Mouse (Mus musculus): Measurements from ENCODE around the gene Fam118a. TPM values are rescaled to one million over a fixed set of nuclear protein-coding genes. Genes with fewer than 3 reads are reported as not detected.
"Not testable (repeated sequence)": the region's sequence is repeated elsewhere in the genome, so short reads cannot be mapped to it uniquely, and the experiment has no call there.

Gene Fam118a
- total and polyA plus RNA-seq, 3 experiments = 11.7 to 12.9 TPM; not detected in 1

- Histone ChIP-seq H3K79me2 (ENCODE audit: control insufficient read depth, insufficient read depth, low read length, poor library complexity) (no peaks in the 10 kb centered on the region), H3K27me3 (ENCODE audit: control insufficient read depth in 1 of 2, insufficient read depth in 2 of 2, low read length in 2 of 2) (no peaks in the 10 kb centered on the region)
- DNase-seq (ENCODE audit: low read depth, low spot score) = no peak
Measured at GRCm38 (mm10) chr15:85027740-85028139, 1.0 kb upstream of the Fam118a start.

GRCm38 (mm10) chr15:85030643-85031042, 1.9 kb downstream of the Fam118a start:
- not testable (repeated sequence) for H3K9ac ChIP-seq (ENCODE audit: control insufficient read depth, low read depth, low read length, poor library complexity, severe bottlenecking); H3K27me3 ChIP-seq (ENCODE audit: control insufficient read depth in 1 of 2, insufficient read depth in 2 of 2, low read length in 2 of 2); H3K4me3 ChIP-seq (ENCODE audit: control insufficient read depth in 1 of 2, insufficient read depth in 1 of 2, low read depth in 2 of 2, low read length in 2 of 2); H3K27ac ChIP-seq (ENCODE audit: control insufficient read depth, low read depth, low read length); H3K79me2 ChIP-seq (ENCODE audit: control insufficient read depth, insufficient read depth, low read length, poor library complexity); H3K9me3 ChIP-seq (replicated peaks; ENCODE audit: insufficient read depth, low read length); DNase-seq (ENCODE audit: low read depth, low spot score); H3K4me1 ChIP-seq (ENCODE audit: control insufficient read depth in 1 of 2, insufficient read depth in 2 of 2, low read length in 2 of 2); H3K36me3 ChIP-seq (ENCODE audit: control insufficient read depth in 1 of 2, insufficient read depth in 2 of 2, low read length in 2 of 2)

More at GRCm38 (mm10) chr15:85027740-85028139, 1.0 kb upstream of the Fam118a start:
- no peak overlapping the region for H3K27ac ChIP-seq (ENCODE audit: control insufficient read depth, low read depth, low read length)
- no peaks in the 10 kb centered on the region for H3K36me3 ChIP-seq (ENCODE audit: control insufficient read depth in 1 of 2, insufficient read depth in 2 of 2, low read length in 2 of 2)
- no peaks in the 10 kb centered on the region for H3K9me3 ChIP-seq (replicated peaks; ENCODE audit: insufficient read depth, low read length)
- TF ChIP-seq ZKSCAN1 (IDR thresholded peaks at IDR 0.05; ENCODE audit: low read depth, low read length) (no peak), TAL1 (IDR thresholded peaks at IDR 0.05; ENCODE audit: low read length) (no peak), SMC3 (IDR thresholded peaks at IDR 0.05; ENCODE audit: low read depth, low read length) (no peak), USF1 (IDR thresholded peaks at IDR 0.05; ENCODE audit: low read depth, low read length) (no peak), TBP (IDR thresholded peaks at IDR 0.05; ENCODE audit: low read depth, low read length) (no peak), ZNF384 (IDR thresholded peaks at IDR 0.05; ENCODE audit: low read depth, low read length) (no peak), UBTF (IDR thresholded peaks at IDR 0.05; ENCODE audit: borderline replicate concordance, insufficient read depth, low read depth, low read length) (no peak), POLR2A (IDR thresholded peaks at IDR 0.05; ENCODE audit: control insufficient read depth in 1 of 2, insufficient read depth in 1 of 2, low read depth in 1 of 2, low read length in 2 of 2, poor library complexity in 1 of 2) (no peak), ETS1 (IDR thresholded peaks at IDR 0.05; ENCODE audit: low read depth, low read length) (no peak), MAX (IDR thresholded peaks at IDR 0.05; ENCODE audit: low read length) (no peak), USF2 (IDR thresholded peaks at IDR 0.05; ENCODE audit: borderline replicate concordance in 1 of 2, insufficient read depth in 1 of 2, low read depth in 1 of 2, low read length in 2 of 2) (no peak), CHD1 (IDR thresholded peaks at IDR 0.05; ENCODE audit: low read depth, low read length) (no peak), POLR2AphosphoS2 (IDR thresholded peaks at IDR 0.05; ENCODE audit: low read length) (no peak), GATA1 (IDR thresholded peaks at IDR 0.05; ENCODE audit: low read depth, low read length) (no peak), RCOR1 (IDR thresholded peaks at IDR 0.05; ENCODE audit: low read depth, low read length) (no peak)
- no peak overlapping the region for H3K4me3 ChIP-seq (ENCODE audit: control insufficient read depth in 1 of 2, insufficient read depth in 1 of 2, low read depth in 2 of 2, low read length in 2 of 2)
- no peaks in the 10 kb centered on the region for H3K4me1 ChIP-seq (ENCODE audit: control insufficient read depth in 1 of 2, insufficient read depth in 2 of 2, low read length in 2 of 2)
- H3K9ac ChIP-seq (ENCODE audit: control insufficient read depth, low read depth, low read length, poor library complexity, severe bottlenecking) = no peak overlapping the region

- Histone ChIP-seq H3K9me3 (replicated peaks; ENCODE audit: insufficient read depth, low read length) (no peaks in the 10 kb centered on the region), H3K4me3 (ENCODE audit: control insufficient read depth in 1 of 2, insufficient read depth in 1 of 2, low read depth in 2 of 2, low read length in 2 of 2) (no peak overlapping the region), H3K27me3 (ENCODE audit: control insufficient read depth in 1 of 2, insufficient read depth in 2 of 2, low read length in 2 of 2) (no peaks in the 10 kb centered on the region), H3K9ac (ENCODE audit: control insufficient read depth, low read depth, low read length, poor library complexity, severe bottlenecking) (no peak overlapping the region), H3K36me3 (ENCODE audit: control insufficient read depth in 1 of 2, insufficient read depth in 2 of 2, low read length in 2 of 2) (peaks cover 0 to 6% of the 10 kb centered on the region in 2 experiments; a peak in 1 of 4 replicates), H3K4me1 (ENCODE audit: control insufficient read depth in 1 of 2, insufficient read depth in 2 of 2, low read length in 2 of 2) (peaks cover 0 to 8% of the 10 kb centered on the region in 2 experiments; a peak in 2 of 4 replicates), H3K79me2 (ENCODE audit: control insufficient read depth, insufficient read depth, low read length, poor library complexity) (no peaks in the 10 kb centered on the region), H3K27ac (ENCODE audit: control insufficient read depth, low read depth, low read length) (no peak overlapping the region)
- TF ChIP-seq USF1 (IDR thresholded peaks at IDR 0.05; ENCODE audit: low read depth, low read length) (no peak), CTCF (IDR thresholded peaks at IDR 0.05 in 2 of 3, conservative IDR thresholded peaks at IDR 0.05 in 1 of 3; ENCODE audit: control insufficient read depth in 1 of 3, insufficient read depth in 1 of 3, low read depth in 2 of 3, low read length in 3 of 3, poor library complexity in 1 of 3, severe bottlenecking in 1 of 3) (no peak), MXI1 (IDR thresholded peaks at IDR 0.05; ENCODE audit: low read depth, low read length) (no peak), POLR2A (IDR thresholded peaks at IDR 0.05; ENCODE audit: control insufficient read depth in 1 of 2, insufficient read depth in 1 of 2, low read depth in 1 of 2, low read length in 2 of 2, poor library complexity in 1 of 2) (no peak), SIN3A (IDR thresholded peaks at IDR 0.05; ENCODE audit: low read length) (no peak), ZC3H11A (IDR thresholded peaks at IDR 0.05; ENCODE audit: low read depth, low read length) (no peak), MYC (IDR thresholded peaks at IDR 0.05; ENCODE audit: low read depth, low read length) (no peak), RCOR1 (IDR thresholded peaks at IDR 0.05; ENCODE audit: low read depth, low read length) (no peak), TCF12 (IDR thresholded peaks at IDR 0.05; ENCODE audit: low read depth, low read length) (no peak), USF2 (IDR thresholded peaks at IDR 0.05; ENCODE audit: borderline replicate concordance in 1 of 2, insufficient read depth in 1 of 2, low read depth in 1 of 2, low read length in 2 of 2) (no peak), TAL1 (IDR thresholded peaks at IDR 0.05; ENCODE audit: low read length) (no peak), CHD1 (IDR thresholded peaks at IDR 0.05; ENCODE audit: low read depth, low read length) (no peak), NRF1 (IDR thresholded peaks at IDR 0.05; ENCODE audit: insufficient read depth, low read depth, low read length, poor library complexity, severe bottlenecking) (no peak)
- DNase-seq (ENCODE audit: low read depth, low spot score) = no peak
Measured at GRCm38 (mm10) chr15:85031866-85032265, 3.1 kb downstream of the Fam118a start.

Measured in MEL (cell line).